Mouse (Mus musculus) induced T-regulatory cell, adult 2 months (primary cell): ENCODE measurements at regions not wholly inside any gene's neighbourhood (a gene's known extent, or its start where the extent isn't known, plus 50 kb on each side); places are given as distances from the start of the nearest gene placed in this dataset.

Source experiments
- DNase-seq: peaks from one replicate; pipeline ENCODE4 v3.0.0-alpha.2; 2012; ENCODE audit warnings: low read depth

GRCm38 (mm10) chr4:87718166-87718805 lies 314.9 kb downstream of the Mllt3 start:
- DNase-seq: no peak

GRCm38 (mm10) chr4:87715212-87715933 lies 317.8 kb downstream of the Mllt3 start:
- DNase-seq: no peak

- DNase-seq: no peak
Measured at GRCm38 (mm10) chr4:87712691-87713090, 320.5 kb downstream of the Mllt3 start.

GRCm38 (mm10) chr4:87712286-87712685 lies 320.9 kb downstream of the Mllt3 start:
- DNase-seq: no peak

- DNase-seq: no peak
Measured at GRCm38 (mm10) chr4:87711185-87711827, 321.9 kb downstream of the Mllt3 start.

- DNase-seq: no peak
Measured at GRCm38 (mm10) chr4:87708981-87709645, 324.1 kb downstream of the Mllt3 start.

GRCm38 (mm10) chr4:87707386-87707785 lies 325.8 kb downstream of the Mllt3 start:
- DNase-seq: no peak

- DNase-seq: no peak
Measured at GRCm38 (mm10) chr4:87702834-87703233, 330.3 kb downstream of the Mllt3 start.

- DNase-seq: no peak
Measured at GRCm38 (mm10) chr4:87702290-87702689, 330.9 kb downstream of the Mllt3 start.

GRCm38 (mm10) chr4:87701024-87701423 lies 332.1 kb downstream of the Mllt3 start:
- no peak for DNase-seq

- no peak for DNase-seq
Measured at GRCm38 (mm10) chr4:87700508-87700907, 332.7 kb downstream of the Mllt3 start.

- DNase-seq: no peak
Measured at GRCm38 (mm10) chr4:87699586-87699985, 333.6 kb downstream of the Mllt3 start.

- DNase-seq: no peak
Measured at GRCm38 (mm10) chr4:87698750-87699149, 334.4 kb downstream of the Mllt3 start.

GRCm38 (mm10) chr4:87696921-87697320 lies 336.2 kb downstream of the Mllt3 start:
- no peak for DNase-seq

- DNase-seq: no peak
Measured at GRCm38 (mm10) chr4:87695811-87696210, 337.4 kb downstream of the Mllt3 start.

GRCm38 (mm10) chr4:87692741-87693140 lies 340.4 kb downstream of the Mllt3 start:
- no peak for DNase-seq

GRCm38 (mm10) chr4:87684952-87685351 lies 348.2 kb downstream of the Mllt3 start:
- DNase-seq: no peak

GRCm38 (mm10) chr4:87682783-87683182 lies 350.4 kb downstream of the Mllt3 start:
- no peak for DNase-seq

- no peak for DNase-seq
Measured at GRCm38 (mm10) chr4:87671101-87671500, 362.1 kb downstream of the Mllt3 start.

GRCm38 (mm10) chr4:87670167-87670566 lies 363.0 kb downstream of the Mllt3 start:
- DNase-seq: peak; percentile 8

GRCm38 (mm10) chr4:87669480-87669879 lies 363.7 kb downstream of the Mllt3 start:
- DNase-seq: peak; percentile 36

GRCm38 (mm10) chr4:87668314-87668713 lies 364.9 kb downstream of the Mllt3 start:
- no peak for DNase-seq
